Mouse (Mus musculus) spleen, adult 10 weeks (tissue): Measurements from ENCODE around the gene Rnf34. TPM values are rescaled to one million over a fixed set of nuclear protein-coding genes. Genes with fewer than 3 reads are reported as not detected.

Source experiments
- polyA plus RNA-seq: library from polyadenylated mRNA; stranded (reverse); fragments of 350-450 nt; fragmentation: Illumina TruSeq; extraction: RNeasy Lipid Tissue Mini Kit (QIAGEN cat#74804); gene quantifications from one replicate; pipeline ENCODE4 v1.2.3, GENCODE M21; 2015; ENCODE audit warnings: low replicate concordance; ENCODE audit not compliant: insufficient read depth

Rnf34 gene
- polyA plus RNA-seq = 28.8 TPM

DNA sequence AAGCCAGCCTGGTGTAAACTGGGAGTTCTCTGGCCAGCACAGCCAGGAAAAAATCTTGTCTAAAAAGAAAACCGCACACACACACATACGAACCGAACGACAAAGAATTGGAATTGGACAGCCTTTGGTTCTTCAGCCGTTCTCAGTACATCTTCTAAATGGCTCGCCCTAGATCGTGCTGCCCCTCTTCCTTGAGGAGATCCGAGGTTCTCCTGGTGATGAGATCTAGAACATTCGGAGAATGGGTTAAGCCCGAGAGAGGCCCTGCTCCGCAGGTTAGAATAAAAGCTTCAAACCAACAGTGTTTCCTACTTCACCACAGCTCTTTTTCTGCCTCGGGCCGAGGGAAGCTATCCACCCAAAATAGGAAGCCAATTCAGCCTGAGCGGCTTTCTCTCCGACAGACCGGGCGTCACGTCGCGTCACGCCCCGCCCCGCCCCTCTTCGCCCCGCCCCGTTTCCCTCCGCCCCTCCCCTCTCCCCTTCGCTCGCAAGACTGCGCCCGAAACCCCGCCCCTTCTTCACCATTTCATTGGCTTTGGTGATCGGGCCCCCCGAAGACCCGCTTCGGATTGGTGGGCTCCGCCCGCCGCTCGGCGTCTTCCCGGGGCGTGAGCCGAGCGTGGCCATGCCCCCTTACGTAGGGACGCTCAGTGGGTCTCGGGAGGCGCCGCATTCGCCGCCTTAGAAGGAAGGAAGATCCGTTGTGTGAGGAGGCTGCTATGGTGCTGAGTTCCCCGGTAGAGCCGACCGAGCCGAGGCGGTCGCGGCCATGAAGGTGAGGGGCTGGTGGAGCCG, at the start of gene Rnf34:
Gene Rnf34 (plus strand): TSS at position 528 of the 798 bp plus-strand sequence.

DNA sequence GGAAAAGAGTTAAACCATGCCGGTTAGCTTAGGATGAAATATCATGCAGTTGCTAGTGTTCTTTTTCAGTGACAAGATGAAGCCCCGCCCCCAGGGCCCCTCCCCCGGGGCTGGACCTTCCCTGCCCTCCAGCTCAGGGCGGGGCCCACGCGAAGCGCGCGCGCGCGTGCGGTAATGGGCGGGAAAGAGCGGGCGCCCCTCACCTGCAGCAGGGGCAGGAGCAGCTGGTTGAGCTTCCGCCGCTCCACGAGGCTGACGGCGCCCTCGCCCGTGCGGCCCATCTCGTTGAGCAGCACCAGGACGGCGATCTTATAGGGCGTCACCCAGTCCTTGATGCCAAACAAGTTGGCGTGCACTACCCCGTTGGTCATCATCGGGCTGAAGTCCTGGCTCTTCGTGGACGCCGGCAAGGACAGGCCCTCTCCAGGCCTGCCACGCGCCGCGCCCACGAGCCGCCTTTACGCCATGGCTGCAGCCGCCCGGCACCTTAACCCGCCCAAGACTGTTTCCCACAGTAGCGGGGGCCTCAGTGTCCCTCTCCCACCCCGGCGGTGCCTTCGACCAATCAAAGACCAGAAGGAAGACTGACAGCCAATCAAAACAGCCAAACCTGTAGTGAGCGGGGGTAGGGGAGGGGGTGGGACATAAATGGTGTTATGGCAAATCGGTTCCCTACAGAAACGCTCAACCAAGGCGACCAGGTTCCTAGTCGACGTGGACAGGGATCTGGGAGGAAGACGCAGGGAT, 28.9 kb upstream of the Rnf34 start, which contains the start of gene Anapc5:
Gene Anapc5 (minus strand): TSS at position 563 of the 747 bp plus-strand sequence.

Other genes starting within 250 kb of the Rnf34 start
- 6.6 TPM for gene Ift81, start 235.5 kb upstream of the Rnf34 start, polyA plus RNA-seq
- 21.4 TPM for gene P2rx7, start 206.1 kb upstream of the Rnf34 start, polyA plus RNA-seq
- gene P2rx4, start 142.5 kb upstream of the Rnf34 start, polyA plus RNA-seq = 69.9 TPM
- gene Camkk2, start 70.6 kb upstream of the Rnf34 start, polyA plus RNA-seq = 24.7 TPM
- 238 TPM for gene Anapc5, start 28.7 kb upstream of the Rnf34 start, polyA plus RNA-seq
- gene Kdm2b, start 139.8 kb downstream of the Rnf34 start, polyA plus RNA-seq = 37.9 TPM
- 5.3 TPM for gene Orai1, start 165.0 kb downstream of the Rnf34 start, polyA plus RNA-seq
- not detected for gene Morn3, start 197.0 kb downstream of the Rnf34 start, polyA plus RNA-seq
- gene Tmem120b, start 218.4 kb downstream of the Rnf34 start, polyA plus RNA-seq = 8.3 TPM